Mouse (Mus musculus) ES-Bruce4 (cell line): ENCODE data around the gene Sfn. TPM values are rescaled to one million over a fixed set of nuclear protein-coding genes. Genes with fewer than 3 reads are reported as not detected.
"Not testable (repeated sequence)": the region's sequence is repeated elsewhere in the genome, so short reads cannot be mapped to it uniquely, and the experiment has no call there.

Experiments used
- H3K27ac ChIP-seq: 2 replicates; pipeline ENCODE4 v1.5.1; 2012; ENCODE audit warnings: low read length, inconsistent platforms; ENCODE audit not compliant: insufficient read depth
- H3K27me3 ChIP-seq: 2 replicates; pipeline ENCODE4 v1.6.1; 2012; ENCODE audit warnings: mild to moderate bottlenecking, low read length, inconsistent platforms; ENCODE audit not compliant: control insufficient read depth, poor library complexity, insufficient read depth, severe bottlenecking
- H3K36me3 ChIP-seq: 2 replicates; pipeline ENCODE4 v1.6.1; 2012; ENCODE audit warnings: inconsistent platforms, mild to moderate bottlenecking, low read length, moderate library complexity; ENCODE audit not compliant: control insufficient read depth, poor library complexity, insufficient read depth, severe bottlenecking
- H3K4me1 ChIP-seq: one replicate; pipeline ENCODE4 v1.8.1; 2011; ENCODE audit warnings: low read length; ENCODE audit not compliant: control insufficient read depth, insufficient read depth
- H3K4me3 ChIP-seq: 2 replicates; pipeline ENCODE4 v1.5.1; 2011; ENCODE audit warnings: low read depth, mild to moderate bottlenecking, low read length
- H3K9ac ChIP-seq: 2 replicates; pipeline ENCODE4 v1.6.1; 2012; ENCODE audit warnings: low read depth, mild to moderate bottlenecking, inconsistent platforms; ENCODE audit not compliant: poor library complexity, severe bottlenecking
- H3K9me3 ChIP-seq: replicated peaks from 2 replicates; pipeline ENCODE4 v1.6.1; 2012; ENCODE audit warnings: mild to moderate bottlenecking, low read length, inconsistent platforms; ENCODE audit not compliant: control insufficient read depth, poor library complexity, insufficient read depth, severe bottlenecking
- CTCF ChIP-seq: IDR thresholded peaks from one replicate; pipeline ENCODE4 v1.8.1; 2011; ENCODE audit warnings: low read depth, low read length
- EP300 ChIP-seq: IDR thresholded peaks from 2 replicates; pipeline ENCODE4 v1.6.1; 2011; ENCODE audit warnings: low read depth, low read length; ENCODE audit not compliant: insufficient read depth
- POLR2A ChIP-seq: IDR thresholded peaks from one replicate; pipeline ENCODE4 v1.8.1; 2011; ENCODE audit warnings: low read length; ENCODE audit not compliant: insufficient read depth
- polyA plus RNA-seq: library from polyadenylated mRNA; stranded (reverse); fragments of >200 nt; gene quantifications from 2 replicates; pipeline ENCODE4 v1.2.4, GENCODE M21; 2011; ENCODE audit warnings: low read depth; ENCODE audit not compliant: missing spikeins, insufficient read depth, insufficient read length

Sfn gene
- 250 and 292 TPM in 2 replicates for polyA plus RNA-seq

- Histone ChIP-seq H3K4me1 (peaks cover 23% of the 10 kb centered on the region), H3K4me3 (peak within 1 kb of the TSS; percentile 86), H3K36me3 (no peaks in the 10 kb centered on the region), H3K9ac (peak within 1 kb of the TSS; percentile 45), H3K27me3 (no peaks in the 10 kb centered on the region), H3K9me3 (no peaks in the 10 kb centered on the region), H3K27ac (peak within 1 kb of the TSS; percentile 84)
- peak; percentile 88 for TF ChIP-seq CTCF
- peak; percentile 98 for TF ChIP-seq POLR2A
- TF ChIP-seq EP300 = peak; percentile 41; the same call in 1 of the 2 replicates
These were observed at the start of gene Sfn for GRCm38 (mm10) chr4:133601721-133602218. Sfn (minus strand) TSS chr4:133602168.

GRCm38 (mm10) chr4:133651445-133651844, 49.5 kb upstream of the Sfn start:
- H3K4me1 ChIP-seq = peaks cover 2% of the 10 kb centered on the region
- H3K4me3 ChIP-seq = no peak overlapping the region
- H3K27ac ChIP-seq = no peak overlapping the region
- no peaks in the 10 kb centered on the region for H3K27me3 ChIP-seq
- H3K36me3 ChIP-seq = no peaks in the 10 kb centered on the region
- no peak overlapping the region for H3K9ac ChIP-seq
- H3K9me3 ChIP-seq = no peaks in the 10 kb centered on the region
- no peak for TF ChIP-seq EP300

GRCm38 (mm10) chr4:133649989-133650699, 48.2 kb upstream of the Sfn start, which contains the start of gene Zdhhc18:
Zdhhc18 (minus strand) TSS chr4:133650154.
- Histone ChIP-seq H3K9ac (0 out of 2 replicates have a peak within 1 kb of the TSS, but pooled peaks have one; percentile 1), H3K27me3 (no peaks in the 10 kb centered on the region), H3K27ac (0 out of 2 replicates have a peak within 1 kb of the TSS, but pooled peaks have one; percentile 7), H3K36me3 (no peaks in the 10 kb centered on the region), H3K4me1 (peaks cover 2% of the 10 kb centered on the region), H3K9me3 (no peaks in the 10 kb centered on the region), H3K4me3 (peak within 1 kb of the TSS; percentile 91)
- 0 out of 2 replicates have a peak, but pooled peaks have one; percentile 71 for TF ChIP-seq EP300
- peak; percentile 94 for TF ChIP-seq CTCF
- TF ChIP-seq POLR2A = no peak

GRCm38 (mm10) chr4:133649464-133649863, 47.5 kb upstream of the Sfn start:
- H3K9me3 ChIP-seq, H3K4me1 ChIP-seq, H3K27me3 ChIP-seq, H3K36me3 ChIP-seq: not testable (repeated sequence)
- Histone ChIP-seq H3K4me3 (0 out of 2 replicates have a peak overlapping the region, but pooled peaks have one; percentile 18), H3K9ac (0 out of 2 replicates have a peak overlapping the region, but pooled peaks have one; percentile 1), H3K27ac (0 out of 2 replicates have a peak overlapping the region, but pooled peaks have one; percentile 7)

GRCm38 (mm10) chr4:133645680-133646079, 43.7 kb upstream of the Sfn start:
- no peaks in the 10 kb centered on the region for H3K36me3 ChIP-seq
- no peak overlapping the region for H3K27ac ChIP-seq
- no peak for TF ChIP-seq EP300
- no peak for TF ChIP-seq POLR2A
- TF ChIP-seq CTCF = no peak
- no peaks in the 10 kb centered on the region for H3K4me1 ChIP-seq
- peaks cover 9% of the 10 kb centered on the region for H3K9me3 ChIP-seq
- no peaks in the 10 kb centered on the region for H3K27me3 ChIP-seq
- H3K4me3 ChIP-seq = peak overlapping the region; percentile 39
- no peak overlapping the region for H3K9ac ChIP-seq

GRCm38 (mm10) chr4:133645195-133645594, 43.2 kb upstream of the Sfn start:
- H3K36me3 ChIP-seq = no peaks in the 10 kb centered on the region
- no peaks in the 10 kb centered on the region for H3K4me1 ChIP-seq
- peak; percentile 36 for TF ChIP-seq CTCF
- TF ChIP-seq POLR2A = no peak
- H3K9me3 ChIP-seq = peaks cover 9% of the 10 kb centered on the region
- no peak overlapping the region for H3K27ac ChIP-seq
- H3K4me3 ChIP-seq = no peak overlapping the region
- no peak overlapping the region for H3K9ac ChIP-seq
- H3K27me3 ChIP-seq = no peaks in the 10 kb centered on the region
